Mouse (Mus musculus): Measurements from ENCODE around the gene Syne3.

- TF ChIP-seq CTCF (IDR thresholded peaks at IDR 0.05) (no peak), POLR2A (IDR thresholded peaks at IDR 0.05; ENCODE audit: insufficient read depth, low read depth, low read length) (no peak), EP300 (IDR thresholded peaks at IDR 0.05; ENCODE audit: insufficient read depth, low read depth, low read length) (no peak)
These were observed 7.0 kb upstream of the Syne3 start for GRCm38 (mm10) chr12:105016639-105017038.
